Mouse (Mus musculus) mature B cell (primary cell): ENCODE results near the gene Hist1h3b.
"Not testable (repeated sequence)": the region's sequence is repeated elsewhere in the genome, so short reads cannot be mapped to it uniquely, and the experiment has no call there.

ENCODE experiments used
- in situ Hi-C: fragments of 300-500 bp; cut with MboI; formaldehyde crosslinking; loops from 2 replicates; pipeline ENCODE4 v1.14.3; 2019

The Hist1h3b gene

GRCm38 (mm10) chr13:23752742-23753172, 690 bp downstream of the Hist1h3b start:
- in situ Hi-C loops: loop anchor here (10.0 kb wide), 1 partner anchor 318 kb away; no protein-coding TSS in a partner anchor

GRCm38 (mm10) chr13:23753314-23754078, 1.4 kb downstream of the Hist1h3b start:
- in situ Hi-C loops: loop anchor here (10.0 kb wide), 1 partner anchor 319 kb away; no protein-coding TSS in a partner anchor

GRCm38 (mm10) chr13:23755000-23755399, 2.9 kb downstream of the Hist1h3b start:
- in situ Hi-C loops: loop anchor here (10.0 kb wide), 1 partner anchor 320 kb away; no protein-coding TSS in a partner anchor

GRCm38 (mm10) chr13:23756790-23757189, 4.7 kb downstream of the Hist1h3b start, which contains the start of gene Hist1h4b:
TSS of gene Hist1h4b (plus strand) at chr13:23757013.
- in situ Hi-C loops: loop anchor here (10.0 kb wide), 1 partner anchor 322 kb away; no protein-coding TSS in a partner anchor

- in situ Hi-C loops: loop anchor here (10.0 kb wide), 1 partner anchor 322 kb away; no protein-coding TSS in a partner anchor
These were observed 5.2 kb downstream of the Hist1h3b start for GRCm38 (mm10) chr13:23757211-23757773.

- in situ Hi-C loops: loop anchor here (10.0 kb wide), 1 partner anchor 323 kb away; no protein-coding TSS in a partner anchor
These were observed 5.9 kb downstream of the Hist1h3b start for GRCm38 (mm10) chr13:23757921-23758320.

GRCm38 (mm10) chr13:23759251-23759771, 7.2 kb downstream of the Hist1h3b start:
- in situ Hi-C loops: loop anchor here (10.0 kb wide), 1 partner anchor 325 kb away; no protein-coding TSS in a partner anchor

- in situ Hi-C loops: loop anchor here (10.0 kb wide), 1 partner anchor 325 kb away; no protein-coding TSS in a partner anchor
These were observed 7.8 kb downstream of the Hist1h3b start for GRCm38 (mm10) chr13:23759916-23760239.

- in situ Hi-C loops: no loop called here
These were observed 8.3 kb downstream of the Hist1h3b start for GRCm38 (mm10) chr13:23760240-23760971.

- in situ Hi-C loops: no loop called here
These were observed 9.2 kb downstream of the Hist1h3b start, which contains the start of gene Hist1h4a for GRCm38 (mm10) chr13:23760972-23761864. TSS of gene Hist1h4a (minus strand) at chr13:23761230.

GRCm38 (mm10) chr13:23761871-23762821, 10.1 kb downstream of the Hist1h3b start, which contains the start of gene Hist1h3a:
TSS of gene Hist1h3a (minus strand) at chr13:23762386.
- in situ Hi-C loops: not testable (repeated sequence)

GRCm38 (mm10) chr13:23763242-23763585, 11.1 kb downstream of the Hist1h3b start:
- in situ Hi-C loops: no loop called here

- in situ Hi-C loops: no loop called here
These were observed 11.7 kb downstream of the Hist1h3b start, which contains the start of gene Hist1h1a for GRCm38 (mm10) chr13:23763586-23764323. TSS of gene Hist1h1a (plus strand) at chr13:23763666.

- in situ Hi-C loops: no loop called here
These were observed 12.5 kb downstream of the Hist1h3b start for GRCm38 (mm10) chr13:23764324-23765171.

GRCm38 (mm10) chr13:23765172-23765513, 13.1 kb downstream of the Hist1h3b start:
- in situ Hi-C loops: no loop called here

- in situ Hi-C loops: no loop called here
These were observed 14.7 kb downstream of the Hist1h3b start for GRCm38 (mm10) chr13:23766772-23767171.

GRCm38 (mm10) chr13:23768834-23769397, 16.8 kb downstream of the Hist1h3b start:
- in situ Hi-C loops: no loop called here

- in situ Hi-C loops: not testable (repeated sequence)
These were observed 17.5 kb downstream of the Hist1h3b start, which contains the start of gene Trim38 for GRCm38 (mm10) chr13:23769613-23770012. TSS of gene Trim38 (plus strand) at chr13:23769913.
